Mouse (Mus musculus) layer of hippocampus, adult 6 months (tissue): Measurements from ENCODE around the gene Olfr1152. TPM values are rescaled to one million over a fixed set of nuclear protein-coding genes. Genes with fewer than 3 reads are reported as not detected.

Experiments
- long read RNA-seq, 2 experiments: library from polyadenylated mRNA; unstranded; transcript quantifications; one replicate each; pipeline ENCODE4 v2.0.0; 2019 to 2020
- polyA plus RNA-seq: library from polyadenylated mRNA; unstranded; fragments of <200 nt; fragmentation: Nextera tagmentation; gene quantifications from 2 replicates; pipeline ENCODE4 v1.2.3, GENCODE M21; 2021

Olfr1152 gene
- polyA plus RNA-seq, result not detected in 2 replicates
- long read RNA-seq, experiment 1, result 0 reads
- long read RNA-seq, experiment 2, result 0 reads

DNA sequence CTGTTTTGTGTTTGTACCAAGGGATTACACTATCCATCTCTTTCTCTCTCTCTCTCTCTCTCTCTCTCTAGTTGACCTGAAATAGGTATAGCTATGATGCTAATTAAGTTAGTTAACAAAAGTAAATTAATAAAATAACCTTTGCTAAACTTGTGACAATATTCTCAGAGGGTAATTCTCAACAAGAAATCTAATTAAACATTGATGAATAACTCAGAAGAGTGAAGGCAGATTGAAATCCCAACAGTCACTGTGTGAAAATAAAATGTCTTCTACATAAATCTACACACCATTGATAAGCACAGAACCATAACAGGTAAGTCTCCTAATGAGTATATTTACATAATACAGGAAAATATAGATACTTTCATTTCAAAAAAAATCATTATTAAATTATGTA, at the start of gene Olfr1152:
Olfr1152 (plus strand) TSS at position 301 of the 400 bp plus-strand sequence.

DNA sequence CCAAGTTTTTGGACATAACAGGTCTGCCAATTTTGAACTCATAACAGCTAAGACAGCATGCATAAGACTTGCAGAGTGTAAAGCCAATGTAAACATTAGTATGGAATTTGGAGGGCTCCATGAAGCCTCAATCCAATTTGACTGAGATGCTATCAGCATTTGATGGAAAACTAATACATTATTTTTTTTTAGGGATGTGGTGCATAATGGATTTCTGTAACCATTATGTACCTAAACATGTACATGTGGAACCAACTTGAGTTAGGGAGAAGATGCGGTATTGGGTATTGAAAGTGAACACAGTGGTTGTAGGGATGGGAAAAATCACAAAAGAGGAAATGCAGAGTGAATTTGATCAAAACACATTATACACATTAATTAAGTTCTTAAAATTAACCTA, 36.1 kb upstream of the Olfr1152 start, which contains the start of gene Olfr1148:
Olfr1148 (plus strand) TSS at position 301 of the 400 bp plus-strand sequence.

GRCm38 (mm10) chr2:87843693-87844092, 22.6 kb upstream of the Olfr1152 start, which contains the start of gene Olfr1150-ps1:
Olfr1150-ps1 (plus strand) TSS chr2:87843993.

GRCm38 (mm10) chr2:87855562-87855961, 10.7 kb upstream of the Olfr1152 start, which contains the start of gene Olfr1151:
Olfr1151 (plus strand) TSS chr2:87855862.

GRCm38 (mm10) chr2:87894662-87895061, 28.4 kb downstream of the Olfr1152 start, which contains the start of gene Olfr1153:
Olfr1153 (plus strand) TSS chr2:87894962.

DNA sequence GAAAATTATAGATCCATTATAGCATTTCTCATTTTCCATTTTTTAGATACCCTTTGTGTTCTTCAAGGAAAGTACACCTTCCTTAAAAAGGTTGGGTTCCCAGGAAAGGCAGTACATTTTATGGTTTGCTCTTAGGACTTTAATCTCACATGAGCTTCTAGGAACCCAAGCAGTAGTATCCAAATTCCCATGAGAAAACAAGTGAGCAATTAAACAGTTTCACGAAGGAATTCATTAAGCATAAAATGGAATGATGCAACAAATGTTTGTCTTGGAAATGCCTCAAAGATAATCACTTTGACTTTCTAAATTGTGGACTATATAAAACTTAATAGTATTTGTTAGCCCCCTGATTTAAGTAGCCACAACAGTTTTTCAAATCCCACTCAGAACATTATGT, 38.8 kb downstream of the Olfr1152 start, which contains the start of gene Olfr1154:
Olfr1154 (minus strand) TSS at position 101 of the 400 bp plus-strand sequence.

Other genes with a start within 250 kb of the Olfr1152 start
- not detected in 2 replicates for gene Olfr1131, start 239.4 kb upstream of the Olfr1152 start, polyA plus RNA-seq
- not detected in 2 replicates for gene Olfr1132, start 229.0 kb upstream of the Olfr1152 start, polyA plus RNA-seq
- not detected in 2 replicates for gene Olfr1133, start 219.1 kb upstream of the Olfr1152 start, polyA plus RNA-seq
- not detected in 2 replicates for gene Olfr1134, start 208.0 kb upstream of the Olfr1152 start, polyA plus RNA-seq
- gene Olfr1135, start 192.8 kb upstream of the Olfr1152 start, polyA plus RNA-seq, result not detected in 2 replicates
- not detected in 2 replicates for gene Olfr1136, start 172.5 kb upstream of the Olfr1152 start, polyA plus RNA-seq
- not detected in 2 replicates for gene Olfr1137, start 153.3 kb upstream of the Olfr1152 start, polyA plus RNA-seq
- not detected in 2 replicates for gene Olfr1138, start 126.5 kb upstream of the Olfr1152 start, polyA plus RNA-seq
- gene Olfr1140, start 122.7 kb upstream of the Olfr1152 start, polyA plus RNA-seq, result not detected in 2 replicates
- not detected in 2 replicates for gene Olfr1141, start 112.5 kb upstream of the Olfr1152 start, polyA plus RNA-seq
- not detected in 2 replicates for gene Olfr152, start 87.0 kb upstream of the Olfr1152 start, polyA plus RNA-seq
- gene Olfr1143, start 65.9 kb upstream of the Olfr1152 start, polyA plus RNA-seq, result not detected in 2 replicates
- not detected in 2 replicates for gene Olfr1145, start 56.7 kb upstream of the Olfr1152 start, polyA plus RNA-seq
- not detected in 2 replicates for gene Olfr1148, start 36.0 kb upstream of the Olfr1152 start, polyA plus RNA-seq
- gene Olfr1150-ps1, start 22.5 kb upstream of the Olfr1152 start, polyA plus RNA-seq, result not detected in 2 replicates
- gene Olfr1151, start 10.6 kb upstream of the Olfr1152 start, polyA plus RNA-seq, result not detected in 2 replicates
- gene Olfr1153, start 28.5 kb downstream of the Olfr1152 start, polyA plus RNA-seq, result not detected in 2 replicates
- not detected in 2 replicates for gene Olfr1154, start 38.7 kb downstream of the Olfr1152 start, polyA plus RNA-seq
- not detected in 2 replicates for gene Olfr1155, start 78.6 kb downstream of the Olfr1152 start, polyA plus RNA-seq
- not detected in 2 replicates for gene Olfr1156, start 86.6 kb downstream of the Olfr1152 start, polyA plus RNA-seq
- not detected in 2 replicates for gene Olfr1157, start 101.8 kb downstream of the Olfr1152 start, polyA plus RNA-seq
- gene Olfr74, start 108.2 kb downstream of the Olfr1152 start, polyA plus RNA-seq, result not detected in 2 replicates
- not detected in 2 replicates for gene Olfr1158, start 123.6 kb downstream of the Olfr1152 start, polyA plus RNA-seq
- not detected in 2 replicates for gene Olfr1160, start 141.8 kb downstream of the Olfr1152 start, polyA plus RNA-seq
- not detected in 2 replicates for gene Olfr1161, start 156.3 kb downstream of the Olfr1152 start, polyA plus RNA-seq
- not detected in 2 replicates for gene Olfr73, start 171.2 kb downstream of the Olfr1152 start, polyA plus RNA-seq
- not detected in 2 replicates for gene Olfr1162, start 184.6 kb downstream of the Olfr1152 start, polyA plus RNA-seq
- gene Olfr1163, start 205.3 kb downstream of the Olfr1152 start, polyA plus RNA-seq, result not detected in 2 replicates
- gene Olfr1164, start 227.5 kb downstream of the Olfr1152 start, polyA plus RNA-seq, result not detected in 2 replicates